Mouse (Mus musculus): ENCODE measurements around the gene Olfr1112.
"Not testable (repeated sequence)": the region's sequence is repeated elsewhere in the genome, so short reads cannot be mapped to it uniquely, and the experiment has no call there.

Olfr1112 gene

GRCm38 (mm10) chr2:87187498-87187897 is at the start of gene Olfr1112:
Gene Olfr1112 (plus strand): TSS chr2:87187798.
- DNase-seq (ENCODE audit: low spot score): no peak

DNA sequence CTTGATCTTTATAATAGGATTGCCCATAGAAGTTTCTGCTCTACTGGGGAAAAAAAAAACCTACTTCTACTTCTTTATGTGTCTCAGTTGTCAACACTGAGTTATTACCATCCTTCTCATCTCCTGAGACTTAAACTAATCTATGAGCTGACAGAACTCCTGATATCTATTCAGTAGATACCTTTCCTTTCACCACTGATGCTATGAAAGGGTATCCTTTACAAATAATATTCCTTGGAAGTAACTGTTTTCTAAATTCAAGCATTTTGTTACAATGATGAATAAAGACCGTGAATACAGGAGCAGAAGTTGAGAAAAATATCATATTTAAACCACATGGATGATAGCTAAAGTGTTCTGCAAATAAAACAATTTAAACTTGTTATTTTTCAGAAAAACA is 47.4 kb upstream of the Olfr1112 start, which contains the start of gene Olfr1110:
Gene Olfr1110 (minus strand): TSS at position 101 of the 400 bp plus-strand sequence.
- DNase-seq (ENCODE audit: low spot score): no peak

GRCm38 (mm10) chr2:87152524-87152923 is 35.1 kb upstream of the Olfr1112 start, which contains the start of gene Olfr1111:
Gene Olfr1111 (minus strand): TSS chr2:87152624.
- no peak for DNase-seq (ENCODE audit: low spot score)

DNA sequence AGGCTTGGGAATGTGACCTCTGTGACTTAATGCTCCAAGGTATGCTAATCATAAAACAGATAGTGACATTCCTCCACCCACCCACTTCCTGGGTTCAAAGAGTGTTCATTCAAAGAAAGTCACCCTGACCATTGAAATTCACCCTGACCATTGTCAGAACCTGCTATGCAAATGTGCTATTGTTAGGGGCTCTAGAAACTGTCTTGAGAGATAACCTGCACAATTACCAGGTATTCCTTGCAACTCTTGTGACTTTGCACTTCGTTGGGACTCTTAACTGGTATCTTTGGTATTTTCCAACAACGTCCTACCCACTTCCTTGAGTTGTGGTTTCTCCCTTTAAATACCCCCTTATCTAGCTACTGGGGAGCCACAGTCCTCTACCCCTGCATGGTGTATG is 19.9 kb upstream of the Olfr1112 start:
- DNase-seq (ENCODE audit: low spot score): not testable (repeated sequence)

DNA sequence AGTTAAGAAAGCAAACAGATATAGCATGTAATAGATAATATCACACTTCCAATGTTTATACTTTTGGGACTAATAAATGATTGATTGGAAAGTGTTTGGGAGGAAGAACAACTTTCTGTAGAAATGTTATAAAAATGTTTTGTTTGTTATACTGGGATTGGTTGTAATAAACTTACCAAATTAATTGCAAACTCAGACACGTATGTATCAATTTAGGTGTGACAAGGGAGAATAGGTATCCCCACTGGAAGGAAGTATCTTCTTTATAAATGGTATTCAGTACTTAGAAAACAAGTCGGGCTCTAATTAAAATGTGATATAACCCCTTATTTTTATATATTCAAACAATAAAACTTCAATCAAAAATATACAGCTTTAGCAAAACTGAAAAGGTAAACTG is 21.1 kb downstream of the Olfr1112 start, which contains the start of gene Olfr1113:
Gene Olfr1113 (plus strand): TSS at position 301 of the 400 bp plus-strand sequence.
- no peak for DNase-seq (ENCODE audit: low spot score)

Data from MN1 (cell line).